Mouse (Mus musculus) heart, adult 18-20 months (tissue): ENCODE measurements around the gene Fndc7. TPM values are rescaled to one million over a fixed set of nuclear protein-coding genes. Genes with fewer than 3 reads are reported as not detected.

Experiments used
- total RNA-seq, 2 experiments: library from RNA; stranded (reverse); gene quantifications; 2 replicates each; pipeline ENCODE4 v1.2.3; 2021

Gene Fndc7
- total RNA-seq, 2 experiments from 2014 or later = 0.07 to 0.18 TPM

Other genes starting within 250 kb of the Fndc7 start
- gene Clcc1, start 236.1 kb downstream of the Fndc7 start, total RNA-seq = 10 to 100 TPM; 49.2 to 50.0 TPM
- gene Gpsm2, start 167.7 kb downstream of the Fndc7 start, total RNA-seq = under 1 TPM; 0.62 to 0.80 TPM
- gene Aknad1, start 150.3 kb downstream of the Fndc7 start, total RNA-seq = not detected
- 10 to 100 TPM; 24.6 to 32.5 TPM for gene Stxbp3, start 49.5 kb downstream of the Fndc7 start, total RNA-seq
- 10 to 100 TPM; 16.7 to 19.3 TPM for gene Prpf38b, start 21.7 kb upstream of the Fndc7 start, total RNA-seq
- gene Henmt1, start 49.9 kb upstream of the Fndc7 start, total RNA-seq = not detected
- gene Gm9857, start 50.4 kb upstream of the Fndc7 start, total RNA-seq = not detected
- gene Fam102b, start 137.6 kb upstream of the Fndc7 start, total RNA-seq = 10 to 100 TPM; 13.0 to 13.8 TPM
- not detected for gene Slc25a54, start 190.5 kb upstream of the Fndc7 start, total RNA-seq
- gene Slc25a24, start 233.1 kb upstream of the Fndc7 start, total RNA-seq = 1 to 10 TPM; 6.0 to 7.4 TPM